Mouse (Mus musculus) left cerebral cortex, postnatal 10 days (tissue): ENCODE measurements around the gene Cdc16. TPM values are rescaled to one million over a fixed set of nuclear protein-coding genes. Genes with fewer than 3 reads are reported as not detected.
A peak's percentile ranks its signal among the peaks of the same experiment; 100 is the strongest.
"Not testable (repeated sequence)": the region's sequence is repeated elsewhere in the genome, so short reads cannot be mapped to it uniquely, and the experiment has no call there.

Experiments used
- DNase-seq, 2 experiments: peaks; one replicate each; pipeline ENCODE4 v3.0.0; 2021 to 2022; ENCODE audit warnings: low spot score in 2 of 2, mixed read lengths in 1 of 2; ENCODE audit errors: extremely low spot score in 1 of 2
- intact Hi-C: fragments of 180-260 bp; cut with DNase I; formaldehyde crosslinking; loops from one replicate; pipeline ENCODE4 v1.15.1; 2025
- total RNA-seq, 2 experiments: library from RNA; stranded (reverse); gene quantifications; 2 replicates each; pipeline ENCODE4 v1.2.3; 2021

Cdc16 gene
- 10 to 100 TPM; 60.7 to 67.1 TPM for total RNA-seq

GRCm38 (mm10) chr8:13756982-13757804 is at the start of gene Cdc16:
TSS of gene Cdc16 (plus strand) at chr8:13757676.
- intact Hi-C loops: loop anchor here (5.0 kb wide), 1 partner anchor 345 kb away; no protein-coding TSS in a partner anchor
- peak; percentile 87 to 94 for DNase-seq

- intact Hi-C loops: no loop called here
- DNase-seq: no peak
These were observed 49.0 kb upstream of the Cdc16 start for GRCm38 (mm10) chr8:13708514-13708913.

- intact Hi-C loops: no loop called here
- no peak for DNase-seq
These were observed 38.5 kb upstream of the Cdc16 start for GRCm38 (mm10) chr8:13718980-13719379.

GRCm38 (mm10) chr8:13725722-13726121 is 31.8 kb upstream of the Cdc16 start:
- DNase-seq: peak in 1 of 2 experiments; percentile 35
- intact Hi-C loops: no loop called here

- no peak for DNase-seq
- intact Hi-C loops: no loop called here
These were observed 29.9 kb upstream of the Cdc16 start for GRCm38 (mm10) chr8:13727469-13728094.

GRCm38 (mm10) chr8:13740323-13740770 is 17.1 kb upstream of the Cdc16 start:
- peak; percentile 7 to 52 for DNase-seq
- intact Hi-C loops: no loop called here

- intact Hi-C loops: no loop called here
- no peak for DNase-seq
These were observed 16.5 kb upstream of the Cdc16 start for GRCm38 (mm10) chr8:13740817-13741613.

GRCm38 (mm10) chr8:13746212-13746611 is 11.3 kb upstream of the Cdc16 start:
- intact Hi-C loops, DNase-seq: not testable (repeated sequence)

GRCm38 (mm10) chr8:13747626-13748025 is 9.8 kb upstream of the Cdc16 start:
- intact Hi-C loops: no loop called here
- DNase-seq: no peak

- intact Hi-C loops: loop anchor here (2.0 kb wide), 1 partner anchor 203 kb away; no protein-coding TSS in a partner anchor
- DNase-seq: peak; percentile 33 to 82
These were observed 3.8 kb upstream of the Cdc16 start for GRCm38 (mm10) chr8:13753680-13754079.

GRCm38 (mm10) chr8:13756480-13756879 is 996 bp upstream of the Cdc16 start:
- intact Hi-C loops: loop anchor here (5.0 kb wide), 1 partner anchor 344 kb away; no protein-coding TSS in a partner anchor
- DNase-seq: no peak

GRCm38 (mm10) chr8:13757805-13758727 is 590 bp downstream of the Cdc16 start:
- intact Hi-C loops: loop anchor here (5.0 kb wide), 1 partner anchor 346 kb away; no protein-coding TSS in a partner anchor
- DNase-seq: peak in 1 of 2 experiments; percentile 37

- intact Hi-C loops: loop anchor here (10.0 kb wide), 1 partner anchor 294 kb away; no protein-coding TSS in a partner anchor
- DNase-seq: no peak
These were observed 11.7 kb downstream of the Cdc16 start for GRCm38 (mm10) chr8:13769206-13769605.

- no peak for DNase-seq
- intact Hi-C loops: loop anchor here (5.0 kb wide), 1 partner anchor 298 kb away; no protein-coding TSS in a partner anchor
These were observed 23.1 kb downstream of the Cdc16 start for GRCm38 (mm10) chr8:13780536-13780935.

GRCm38 (mm10) chr8:13785250-13785763 is 27.8 kb downstream of the Cdc16 start, which contains the start of gene Upf3a:
TSS of gene Upf3a (plus strand) at chr8:13785615.
- DNase-seq: peak; percentile 84 to 95
- intact Hi-C loops: no loop called here

GRCm38 (mm10) chr8:13785764-13786299 is 28.4 kb downstream of the Cdc16 start:
- intact Hi-C loops: no loop called here
- peak; percentile 92 to 99 for DNase-seq

- intact Hi-C loops: no loop called here
- no peak for DNase-seq
These were observed 32.1 kb downstream of the Cdc16 start for GRCm38 (mm10) chr8:13789606-13790005.
